Mouse (Mus musculus): ENCODE measurements at regions not wholly inside any gene's neighbourhood (a gene's known extent, or its start where the extent isn't known, plus 50 kb on each side); places are given as distances from the start of the nearest gene placed in this dataset.

DNA sequence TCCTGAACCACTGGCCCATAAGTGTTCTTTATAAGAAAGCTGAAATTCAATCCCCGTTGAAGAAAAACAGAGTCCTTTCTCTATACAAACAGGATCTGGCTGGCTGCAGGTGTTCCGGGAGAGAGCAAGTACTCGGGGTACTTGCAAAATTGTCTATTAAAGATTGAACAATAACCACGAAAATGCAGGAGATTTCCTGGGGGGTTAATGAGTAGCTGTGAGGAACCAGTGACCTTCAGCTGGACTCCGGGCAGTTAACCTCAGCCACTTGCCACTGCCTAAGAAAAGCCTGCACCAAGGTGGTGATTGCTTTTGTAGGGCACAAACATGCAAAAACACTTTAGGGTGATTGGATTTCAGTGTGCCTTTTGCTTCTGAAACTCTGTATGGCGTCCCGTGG is 119.4 kb downstream of the Tmem182 start:
- TF ChIP-seq POLR2A (IDR thresholded peaks at IDR 0.05; ENCODE audit: borderline replicate concordance, insufficient read depth, low read length), result no peak
- no peak for TF ChIP-seq CTCF (IDR thresholded peaks at IDR 0.05; ENCODE audit: borderline replicate concordance, insufficient read depth, low read depth, low read length)
